Mouse (Mus musculus) left cerebral cortex, adult 8-10 months (tissue): ENCODE data around the gene Rpl27. TPM values are rescaled to one million over a fixed set of nuclear protein-coding genes. Genes with fewer than 3 reads are reported as not detected.

Experiments used
- microRNA-seq, 2 experiments: library from miRNA; unstranded; fragments of <30 nt; microRNA quantifications; one replicate each; pipeline ENCODE4 v1.2.0; 2022
- total RNA-seq, 4 experiments: library from RNA; stranded (reverse); gene quantifications; 2 replicates each; pipeline ENCODE4 v1.2.4; 2022

Gene Rpl27
- total RNA-seq, 4 experiments from 2014 or later: 20.6 to 44.6 (median 32.7) TPM

Small RNA genes within 50 kb of the gene (microRNA-seq; reads per million reads assigned to microRNA genes)
- gene Mir6929: 0.88 to 1.3 reads per million in 2 experiments

Other genes starting within 250 kb of the Rpl27 start
- gene Ezh1, start 215.8 kb upstream of the Rpl27 start, total RNA-seq: 10 to 100 TPM; 62.4 to 63.9 (median 63.7) TPM
- 10 to 100 TPM; 32.9 to 51.1 (median 37.6) TPM for gene Ramp2, start 196.3 kb upstream of the Rpl27 start, total RNA-seq
- 10 to 100 TPM; 56.7 to 70.0 (median 65.8) TPM for gene Vps25, start 188.6 kb upstream of the Rpl27 start, total RNA-seq
- 10 to 100 TPM; 11.1 to 12.2 (median 11.6) TPM for gene Wnk4, start 181.7 kb upstream of the Rpl27 start, total RNA-seq
- under 1 TPM; 0.25 to 0.55 (median 0.35) TPM for gene Cntd1, start 163.3 kb upstream of the Rpl27 start, total RNA-seq
- 100 to 1,000 TPM in 2 of 4 experiments, 10 to 100 TPM in 2; 95.8 to 105 (median 101) TPM for gene Coa3, start 163.2 kb upstream of the Rpl27 start, total RNA-seq
- gene Becn1, start 140.0 kb upstream of the Rpl27 start, total RNA-seq: 100 to 1,000 TPM; 178 to 237 (median 199) TPM
- 100 to 1,000 TPM; 108 to 132 (median 125) TPM for gene Psme3, start 126.1 kb upstream of the Rpl27 start, total RNA-seq
- gene Aoc2, start 117.2 kb upstream of the Rpl27 start, total RNA-seq: 1 to 10 TPM; 3.8 to 5.3 (median 4.7) TPM
- under 1 TPM; 0.39 to 0.75 (median 0.59) TPM for gene Aoc3, start 111.7 kb upstream of the Rpl27 start, total RNA-seq
- not detected for gene G6pc, start 74.7 kb upstream of the Rpl27 start, total RNA-seq
- gene Aarsd1, start 24.7 kb upstream of the Rpl27 start, total RNA-seq: 10 to 100 TPM; 47.2 to 57.2 (median 47.5) TPM
- 1 to 10 TPM; 4.4 to 6.6 (median 5.2) TPM for gene Gm27029, start 17.5 kb upstream of the Rpl27 start, total RNA-seq
- gene Rundc1, start 17.2 kb upstream of the Rpl27 start, total RNA-seq: 10 to 100 TPM; 31.1 to 37.3 (median 34.4) TPM
- 1 to 10 TPM; 2.1 to 3.5 (median 3.1) TPM for gene Ptges3l, start 17.0 kb upstream of the Rpl27 start, total RNA-seq
- 1 to 10 TPM; 2.8 to 4.8 (median 3.3) TPM for gene Ifi35, start 6.1 kb downstream of the Rpl27 start, total RNA-seq
- gene Rnd2, start 22.7 kb downstream of the Rpl27 start, total RNA-seq: 100 to 1,000 TPM; 156 to 190 (median 176) TPM
- gene Vat1, start 23.9 kb downstream of the Rpl27 start, total RNA-seq: 10 to 100 TPM; 40.7 to 54.4 (median 45.8) TPM
- gene Brca1, start 109.7 kb downstream of the Rpl27 start, total RNA-seq: 1 to 10 TPM in 3 of 4 experiments, under 1 TPM in 1; 0.78 to 1.4 (median 1.3) TPM
- gene Nbr1, start 109.9 kb downstream of the Rpl27 start, total RNA-seq: 100 to 1,000 TPM; 131 to 144 (median 133) TPM
- gene Tmem106a, start 139.9 kb downstream of the Rpl27 start, total RNA-seq: 1 to 10 TPM in 3 of 4 experiments, under 1 TPM in 1; 0.97 to 3.1 (median 2.2) TPM
- not detected for gene Gm11634, start 157.0 kb downstream of the Rpl27 start, total RNA-seq
- 10 to 100 TPM in 2 of 4 experiments, 1 to 10 TPM in 2; 7.8 to 11.5 (median 9.5) TPM for gene Rdm1, start 184.9 kb downstream of the Rpl27 start, total RNA-seq
- 10 to 100 TPM; 25.0 to 36.9 (median 30.7) TPM for gene Arl4d, start 223.2 kb downstream of the Rpl27 start, total RNA-seq